Mouse (Mus musculus) hindbrain, embryonic 10.5 days (tissue): ENCODE measurements around the gene Tmem60. TPM values are rescaled to one million over a fixed set of nuclear protein-coding genes. Genes with fewer than 3 reads are reported as not detected.

Experiments
- DNase-seq: peaks from one replicate; pipeline ENCODE4 v3.0.0-alpha.2; 2017; ENCODE audit warnings: low spot score
- H3K27ac ChIP-seq: fragments of 300-500 bp; sonication (generic); 2 replicates; pipeline ENCODE4 v1.5.1; 2016; ENCODE audit warnings: mild to moderate bottlenecking, moderate library complexity
- H3K27me3 ChIP-seq: fragments of 300-500 bp; sonication (generic); 2 replicates; pipeline ENCODE4 v1.6.1; 2016; ENCODE audit warnings: mild to moderate bottlenecking; ENCODE audit not compliant: poor library complexity, insufficient read depth, severe bottlenecking
- H3K36me3 ChIP-seq: fragments of 300-500 bp; sonication (generic); 2 replicates; pipeline ENCODE4 v1.6.1; 2016; ENCODE audit warnings: mild to moderate bottlenecking, moderate library complexity
- H3K4me1 ChIP-seq: fragments of 300-500 bp; sonication (generic); replicated peaks from 2 replicates; pipeline ENCODE4 v1.6.1; 2016; ENCODE audit warnings: mild to moderate bottlenecking
- H3K4me3 ChIP-seq: fragments of 300-500 bp; sonication (generic); 2 replicates; pipeline ENCODE4 v1.5.1; 2016; ENCODE audit warnings: mild to moderate bottlenecking, moderate library complexity
- H3K9me3 ChIP-seq: fragments of 300-500 bp; sonication (generic); 2 replicates; pipeline ENCODE4 v1.6.1; 2016; ENCODE audit warnings: mild to moderate bottlenecking, moderate library complexity
- WGBS: fragments of 180-500 bp; shearing (Covaris S2); methylation state at CpG from one replicate; pipeline ENCODE4 v1.1.7; 2016; 5-methylcytosine and 5-hydroxymethylcytosine counted together
- polyA plus RNA-seq: library from polyadenylated mRNA; unstranded; fragments of >200 nt; fragmentation: Nextera tagmentation; extraction: Ambion mirVana; gene quantifications from 2 replicates; pipeline ENCODE4 v1.2.1, GENCODE M21; 2016

Tmem60 gene
- polyA plus RNA-seq, 1 experiment from 2014 or later: 58.8 TPM

DNA sequence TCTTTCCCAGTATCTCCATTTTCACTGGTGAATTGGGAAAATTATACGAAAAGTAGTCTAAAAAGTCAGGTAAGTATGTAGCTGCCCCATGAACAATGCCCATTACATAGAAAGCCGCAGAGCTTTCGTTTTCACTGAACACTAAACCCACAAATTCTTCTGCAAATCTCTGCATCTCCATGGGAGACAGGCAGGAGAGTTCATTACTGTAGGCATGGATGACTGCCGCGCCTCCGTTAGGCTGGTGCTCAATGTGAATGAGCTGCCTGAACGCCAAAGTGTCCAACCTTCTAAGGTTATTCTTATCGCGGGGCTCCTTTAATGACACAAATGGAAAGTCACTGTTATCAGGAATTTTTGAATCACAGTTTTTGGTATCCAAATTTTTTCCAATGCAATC, 37.6 kb downstream of the Tmem60 start:
- H3K27me3 ChIP-seq: no peaks in the 10 kb centered on the region
- H3K9me3 ChIP-seq: no peaks in the 10 kb centered on the region
- no peak overlapping the region for H3K27ac ChIP-seq
- peaks cover 9% of the 10 kb centered on the region for H3K36me3 ChIP-seq
- DNase-seq: no peak
- no peaks in the 10 kb centered on the region for H3K4me1 ChIP-seq
- WGBS: 86% methylated on average over 9 of the region's 9 CpGs
- H3K4me3 ChIP-seq: no peak overlapping the region

DNA sequence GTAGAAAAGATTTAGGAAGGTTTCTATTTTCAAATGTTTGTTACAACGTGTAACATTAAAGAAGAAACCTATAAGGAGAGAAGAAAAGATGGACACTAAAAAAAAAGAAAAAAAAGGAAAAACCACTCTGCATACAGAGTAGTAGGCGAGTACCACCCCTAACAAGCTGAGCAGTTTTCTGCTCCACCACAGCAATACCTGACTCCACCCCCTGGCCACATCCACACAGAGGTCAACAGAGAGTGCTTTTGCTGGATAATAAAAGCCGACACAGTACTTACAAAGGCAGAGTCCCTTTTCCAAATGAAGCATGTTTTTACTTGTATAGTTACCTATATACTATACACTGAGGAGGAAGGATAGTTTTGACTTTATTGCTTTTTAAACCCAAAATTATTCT, 42.6 kb downstream of the Tmem60 start:
- no peak overlapping the region for H3K4me3 ChIP-seq
- DNase-seq: no peak
- H3K9me3 ChIP-seq: no peaks in the 10 kb centered on the region
- H3K4me1 ChIP-seq: no peaks in the 10 kb centered on the region
- H3K27ac ChIP-seq: no peak overlapping the region
- WGBS: 71% methylated on average over 3 of the region's 3 CpGs
- H3K36me3 ChIP-seq: peaks cover 16% of the 10 kb centered on the region
- H3K27me3 ChIP-seq: no peaks in the 10 kb centered on the region

DNA sequence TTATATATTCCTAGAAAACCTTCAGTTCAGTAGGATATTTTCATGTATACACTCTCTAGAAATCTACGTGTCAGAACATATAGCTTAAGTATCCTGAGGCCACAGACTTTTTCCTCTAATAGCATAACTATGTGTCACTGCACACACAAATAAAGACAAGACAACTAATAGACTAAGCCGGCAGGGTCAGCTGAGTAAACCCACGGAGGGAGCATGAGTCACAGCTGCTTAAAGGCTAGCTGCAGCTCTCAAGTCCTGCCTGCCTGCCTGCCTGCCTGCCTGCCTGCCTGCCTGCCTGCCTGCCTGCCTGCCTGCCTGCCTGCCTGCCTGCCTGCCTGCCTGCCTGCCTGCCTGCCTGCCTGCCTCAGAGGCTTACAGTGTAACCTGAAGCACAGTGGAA, 43.5 kb downstream of the Tmem60 start:
- H3K4me1 ChIP-seq: no peaks in the 10 kb centered on the region
- no peaks in the 10 kb centered on the region for H3K9me3 ChIP-seq
- H3K27me3 ChIP-seq: no peaks in the 10 kb centered on the region
- no peak overlapping the region for H3K27ac ChIP-seq
- peaks cover 16% of the 10 kb centered on the region for H3K36me3 ChIP-seq
- no peak for DNase-seq
- WGBS: 73% methylated on average over 3 of the region's 3 CpGs
- no peak overlapping the region for H3K4me3 ChIP-seq

DNA sequence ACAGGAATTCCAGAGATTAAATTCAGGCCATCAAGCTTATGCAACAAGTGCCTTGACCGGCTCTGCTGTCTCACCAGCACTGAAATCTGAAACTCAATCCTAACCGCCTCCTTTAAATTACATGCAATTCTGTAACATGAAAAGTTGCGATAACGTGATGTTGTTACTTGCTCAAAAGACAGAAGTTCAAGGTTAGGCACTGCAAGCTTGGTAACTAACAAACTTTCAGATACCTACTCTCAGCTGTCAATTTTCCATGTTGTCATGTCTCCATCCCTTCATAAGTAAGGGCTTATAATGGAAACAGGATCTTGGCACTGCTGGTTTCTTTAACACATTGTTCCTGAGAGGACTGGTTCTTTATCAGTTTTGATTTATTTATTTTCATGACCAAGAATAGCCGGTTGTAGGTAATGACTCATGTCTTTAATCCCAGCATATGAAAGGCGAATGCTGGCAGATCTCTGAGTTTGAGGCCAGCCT, 47.7 kb downstream of the Tmem60 start:
- no peak overlapping the region for H3K4me3 ChIP-seq
- 88% methylated on average over 6 of the region's 6 CpGs for WGBS
- peaks cover 9% of the 10 kb centered on the region; the same call in 1 of the 2 replicates for H3K36me3 ChIP-seq
- DNase-seq: no peak
- no peaks in the 10 kb centered on the region for H3K9me3 ChIP-seq
- H3K27me3 ChIP-seq: no peaks in the 10 kb centered on the region
- H3K27ac ChIP-seq: no peak overlapping the region
- no peaks in the 10 kb centered on the region for H3K4me1 ChIP-seq

DNA sequence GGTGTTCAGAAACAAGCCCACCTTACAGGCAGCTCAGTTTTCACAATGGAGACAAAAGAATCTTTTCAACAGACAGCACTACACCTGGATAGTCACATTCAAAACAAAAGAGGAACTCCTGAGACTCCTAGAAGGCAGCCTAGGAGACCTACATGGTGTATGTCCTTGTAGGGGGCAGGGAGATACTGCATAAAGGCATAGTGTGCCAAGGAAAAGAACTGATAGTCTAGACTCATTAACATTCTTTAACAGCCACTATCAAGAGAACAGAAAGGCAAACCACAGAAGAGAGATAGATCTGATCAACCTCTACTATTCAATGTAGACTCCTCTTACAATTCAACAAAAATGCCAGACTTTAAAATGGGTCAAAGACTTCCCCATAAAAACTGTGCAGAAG, 48.4 kb downstream of the Tmem60 start:
- H3K4me1 ChIP-seq: no peaks in the 10 kb centered on the region
- peaks cover 8% of the 10 kb centered on the region; the same call in 1 of the 2 replicates for H3K36me3 ChIP-seq
- no peak for DNase-seq
- no peak overlapping the region for H3K4me3 ChIP-seq
- no peaks in the 10 kb centered on the region for H3K27me3 ChIP-seq
- no peak overlapping the region for H3K27ac ChIP-seq
- no peaks in the 10 kb centered on the region for H3K9me3 ChIP-seq

DNA sequence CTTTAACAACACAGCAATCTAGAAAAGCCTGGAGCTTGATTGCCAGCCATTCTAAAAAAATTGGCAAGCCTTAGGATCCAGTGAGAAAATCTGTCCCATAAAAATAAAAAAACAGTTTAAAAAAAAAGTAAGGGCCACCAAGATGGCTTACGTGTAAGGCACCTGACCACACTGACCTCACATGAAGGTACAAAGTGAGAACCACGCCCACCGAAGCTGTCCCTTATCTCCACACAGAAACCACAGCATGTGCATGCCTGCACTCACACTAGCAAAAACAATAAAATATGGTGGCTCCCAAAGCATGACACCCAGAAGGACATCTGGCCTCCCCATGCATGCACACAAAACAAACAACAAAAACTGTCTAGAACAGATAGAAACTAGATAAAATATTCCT, 49.3 kb downstream of the Tmem60 start:
- 87% methylated on average over 3 of the region's 3 CpGs for WGBS
- H3K27ac ChIP-seq: no peak overlapping the region
- H3K4me3 ChIP-seq: no peak overlapping the region
- H3K9me3 ChIP-seq: no peaks in the 10 kb centered on the region
- no peak for DNase-seq
- no peaks in the 10 kb centered on the region for H3K4me1 ChIP-seq
- no peaks in the 10 kb centered on the region for H3K27me3 ChIP-seq
- H3K36me3 ChIP-seq: peaks cover 5% of the 10 kb centered on the region; the same call in 1 of the 2 replicates

DNA sequence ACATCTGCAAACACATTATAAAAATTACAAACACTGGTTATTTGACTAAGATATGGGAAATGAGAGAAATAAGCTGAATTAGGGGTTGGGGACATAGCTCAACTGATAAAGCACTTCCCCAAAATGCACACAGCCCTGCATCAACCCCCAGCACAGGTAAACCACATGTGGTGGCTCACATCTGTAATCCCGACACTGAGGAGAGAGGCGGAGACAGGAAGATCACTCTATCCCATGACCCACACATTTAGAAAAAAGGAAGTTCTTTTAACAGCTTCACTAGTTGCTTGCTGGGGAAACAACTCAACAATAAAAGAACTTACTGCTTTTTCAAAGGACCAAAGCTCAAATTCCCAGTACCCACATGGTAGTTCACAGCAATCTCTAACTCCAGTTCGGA, 50.6 kb downstream of the Tmem60 start:
- no peak overlapping the region for H3K4me3 ChIP-seq
- no peak for DNase-seq
- H3K36me3 ChIP-seq: no peaks in the 10 kb centered on the region
- WGBS: 87% methylated on average over 3 of the region's 3 CpGs
- H3K4me1 ChIP-seq: no peaks in the 10 kb centered on the region
- H3K27ac ChIP-seq: no peak overlapping the region
- H3K27me3 ChIP-seq: no peaks in the 10 kb centered on the region
- H3K9me3 ChIP-seq: no peaks in the 10 kb centered on the region

DNA sequence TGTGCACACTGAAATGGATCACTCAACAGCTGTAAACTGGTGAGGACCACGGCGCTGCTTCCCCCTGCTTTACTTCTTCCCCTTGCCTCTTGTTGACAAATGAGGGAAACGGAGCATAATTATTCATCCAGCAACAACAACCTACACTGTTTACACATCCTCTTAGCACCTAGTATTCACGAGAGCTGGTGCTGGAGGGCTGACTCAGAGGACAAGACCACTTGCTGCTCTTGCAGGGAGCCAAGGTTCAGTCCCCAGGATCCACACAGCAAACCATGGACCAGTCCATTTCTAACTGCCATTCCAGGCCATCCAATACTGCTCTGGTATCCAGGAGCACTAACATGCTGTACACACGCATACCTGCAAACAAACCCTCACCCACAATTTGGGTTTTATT, 53.9 kb downstream of the Tmem60 start:
- Histone ChIP-seq H3K36me3 (peaks cover 6% of the 10 kb centered on the region), H3K4me3 (no peak overlapping the region), H3K9me3 (no peaks in the 10 kb centered on the region), H3K4me1 (peaks cover 15% of the 10 kb centered on the region), H3K27me3 (no peaks in the 10 kb centered on the region), H3K27ac (no peak overlapping the region)
- DNase-seq: no peak
- 81% methylated on average over 5 of the region's 5 CpGs for WGBS

Other genes with a start within 250 kb of the Tmem60 start
- 16.0 and 17.4 TPM in 2 replicates for gene Phtf2, start 67 bp upstream of the Tmem60 start, polyA plus RNA-seq
- 4.8 and 5.5 TPM in 2 replicates for gene Rsbn1l, start 74.2 kb downstream of the Tmem60 start, polyA plus RNA-seq
- gene Ptpn12, start 173.7 kb downstream of the Tmem60 start, polyA plus RNA-seq: 22.2 and 26.4 TPM in 2 replicates